Mouse (Mus musculus) inflammation-experienced regulatory T-cells (primary cell): ENCODE data around the gene Fbxo22. TPM values are rescaled to one million over a fixed set of nuclear protein-coding genes. Genes with fewer than 3 reads are reported as not detected.

Source experiments
- polyA plus RNA-seq, 2 experiments: library from polyadenylated mRNA; unstranded; fragments of 100-300 nt; shearing (Covaris generic); gene quantifications; one replicate each; pipeline ENCODE4 v1.2.1; 2017

The Fbxo22 gene
- polyA plus RNA-seq, result 10 to 100 TPM; 47.0 to 56.1 TPM

GRCm38 (mm10) chr9:55208790-55209481 is at the start of gene Fbxo22:
Gene Fbxo22 (plus strand): TSS chr9:55208925.

Other genes starting within 250 kb of the Fbxo22 start
- gene Chrna5, start 228.0 kb upstream of the Fbxo22 start, polyA plus RNA-seq, result 1 to 10 TPM in 1 of 2 experiments, under 1 TPM in 1; 0.28 to 1.2 TPM
- 1 to 10 TPM in 1 of 2 experiments, under 1 TPM in 1; 0.14 to 1.4 TPM for gene Chrna3, start 182.4 kb upstream of the Fbxo22 start, polyA plus RNA-seq
- not detected for gene Chrnb4, start 160.1 kb upstream of the Fbxo22 start, polyA plus RNA-seq
- gene Ube2q2, start 60.1 kb upstream of the Fbxo22 start, polyA plus RNA-seq, result 10 to 100 TPM; 48.4 to 58.9 TPM
- gene Nrg4, start 117.9 kb downstream of the Fbxo22 start, polyA plus RNA-seq, result 1 to 10 TPM; 1.7 to 2.6 TPM
- gene Tmem266, start 118.0 kb downstream of the Fbxo22 start, polyA plus RNA-seq, result 1 to 10 TPM in 1 of 2 experiments, not detected in 1; 1.6 TPM